Mouse (Mus musculus): ENCODE measurements around the gene Gclm.

DNA sequence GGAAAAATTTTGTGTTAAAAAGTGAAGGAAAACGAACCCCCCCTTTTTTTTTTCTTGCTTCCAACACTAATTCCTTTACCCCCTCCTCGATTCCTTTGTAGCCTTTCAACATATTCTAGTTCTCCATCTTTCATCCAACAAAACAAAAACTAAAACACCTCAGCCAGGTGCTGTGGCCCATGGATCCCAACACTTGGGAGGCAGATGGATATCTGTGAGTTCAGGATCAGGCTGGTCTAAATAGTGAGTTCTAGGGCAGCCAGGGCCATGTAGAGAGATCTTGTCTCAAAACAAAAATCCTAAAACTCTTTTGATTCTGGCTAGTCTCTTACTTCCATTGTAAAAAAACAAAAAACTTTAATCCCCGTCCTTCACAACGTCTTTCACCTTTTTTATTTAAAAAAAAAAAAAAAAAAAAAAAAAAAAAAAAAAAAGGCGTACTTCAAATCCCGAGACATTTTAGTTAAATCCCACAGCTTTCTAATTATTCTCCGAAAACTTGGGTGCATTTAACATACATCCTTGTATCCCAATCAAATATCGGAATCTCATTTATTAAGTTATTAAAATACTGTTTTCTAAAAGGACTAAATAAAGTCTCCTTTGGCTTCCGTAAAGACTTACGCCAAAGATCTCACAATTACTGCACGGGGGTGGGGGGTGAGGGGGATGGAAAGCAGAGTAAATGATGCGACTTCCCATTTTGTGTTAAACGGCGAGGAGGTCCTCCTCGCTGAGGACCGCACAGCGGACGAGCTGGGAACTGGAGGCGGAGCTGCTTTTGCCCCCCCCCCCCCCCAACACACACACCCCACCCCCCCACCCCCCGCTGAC, 28.3 kb downstream of the Gclm start:
- TF ChIP-seq CTCF (conservative IDR thresholded peaks at IDR 0.05; ENCODE audit: low read length) (no peak), POU5F1 (IDR thresholded peaks at IDR 0.05; ENCODE audit: borderline replicate concordance, low read length) (no peak), NANOG (IDR thresholded peaks at IDR 0.05; ENCODE audit: borderline replicate concordance, low read length) (no peak)
